Mouse (Mus musculus) testis, postnatal 10 days (tissue): Measurements from ENCODE around the gene Fastkd2.

Experiments
- DNase-seq: peaks from one replicate; pipeline ENCODE4 v3.0.0; 2021; ENCODE audit warnings: low spot score

Gene Fastkd2

GRCm38 (mm10) chr1:63730240-63730771 is at the start of gene Fastkd2, which contains the start of gene Mdh1b:
Gene Fastkd2 (plus strand): TSS chr1:63730614.
Gene Mdh1b (minus strand): TSS chr1:63730318.
- DNase-seq = peak; percentile 86

GRCm38 (mm10) chr1:63686827-63687226 is 43.6 kb upstream of the Fastkd2 start, which contains the start of gene Dytn:
Gene Dytn (minus strand): TSS chr1:63686927.
- DNase-seq = no peak

GRCm38 (mm10) chr1:63696861-63697260 is 33.6 kb upstream of the Fastkd2 start:
- DNase-seq = no peak

- no peak for DNase-seq
Observed at GRCm38 (mm10) chr1:63705733-63706132, 24.7 kb upstream of the Fastkd2 start.

GRCm38 (mm10) chr1:63708876-63709275 is 21.5 kb upstream of the Fastkd2 start:
- DNase-seq = no peak

GRCm38 (mm10) chr1:63720161-63720560 is 10.3 kb upstream of the Fastkd2 start:
- no peak for DNase-seq

- no peak for DNase-seq
Observed at GRCm38 (mm10) chr1:63729796-63730195, 618 bp upstream of the Fastkd2 start.

- no peak for DNase-seq
Observed at GRCm38 (mm10) chr1:63756005-63756404, 25.6 kb downstream of the Fastkd2 start.

GRCm38 (mm10) chr1:63763212-63763694 is 32.8 kb downstream of the Fastkd2 start:
- no peak for DNase-seq

GRCm38 (mm10) chr1:63763881-63764386 is 33.5 kb downstream of the Fastkd2 start:
- no peak for DNase-seq

- no peak for DNase-seq
Observed at GRCm38 (mm10) chr1:63764395-63764794, 34.0 kb downstream of the Fastkd2 start.

GRCm38 (mm10) chr1:63768112-63768511 is 37.7 kb downstream of the Fastkd2 start:
- DNase-seq = no peak

GRCm38 (mm10) chr1:63769167-63769566 is 38.8 kb downstream of the Fastkd2 start, which contains the start of gene 4933402D24Rik:
Gene 4933402D24Rik (minus strand): TSS chr1:63769267.
- no peak for DNase-seq

- no peak for DNase-seq
Observed at GRCm38 (mm10) chr1:63770309-63770708, 39.9 kb downstream of the Fastkd2 start.

- no peak for DNase-seq
Observed at GRCm38 (mm10) chr1:63776396-63776795, 46.0 kb downstream of the Fastkd2 start.

- no peak for DNase-seq
Observed at GRCm38 (mm10) chr1:63776902-63777630, 46.7 kb downstream of the Fastkd2 start.

GRCm38 (mm10) chr1:63794326-63794725 is 63.9 kb downstream of the Fastkd2 start:
- DNase-seq = no peak
